Mouse (Mus musculus): ENCODE results near the gene Cecr2.

Cecr2 gene

GRCm38 (mm10) chr6:120667911-120668310 is 1.7 kb downstream of the Cecr2 start:
- DNase-seq = peak; percentile 75

GRCm38 (mm10) chr6:120674121-120674520 is 8.0 kb downstream of the Cecr2 start:
- DNase-seq = peak; percentile 81

- DNase-seq = peak; percentile 78
These were observed 8.7 kb downstream of the Cecr2 start for GRCm38 (mm10) chr6:120674881-120675280.

GRCm38 (mm10) chr6:120675979-120676378 is 9.8 kb downstream of the Cecr2 start:
- DNase-seq = peak; percentile 43

- DNase-seq = no peak
These were observed 17.2 kb downstream of the Cecr2 start for GRCm38 (mm10) chr6:120683351-120683750.

- no peak for DNase-seq
These were observed 18.6 kb downstream of the Cecr2 start for GRCm38 (mm10) chr6:120684750-120685149.

GRCm38 (mm10) chr6:120686872-120687650 is 20.9 kb downstream of the Cecr2 start:
- no peak for DNase-seq

GRCm38 (mm10) chr6:120700221-120700620 is 34.1 kb downstream of the Cecr2 start:
- no peak for DNase-seq

GRCm38 (mm10) chr6:120704376-120704775 is 38.2 kb downstream of the Cecr2 start:
- DNase-seq = no peak

GRCm38 (mm10) chr6:120708759-120709158 is 42.6 kb downstream of the Cecr2 start:
- DNase-seq = no peak

GRCm38 (mm10) chr6:120714806-120715205 is 48.6 kb downstream of the Cecr2 start:
- peak; percentile 61 for DNase-seq

- peak; percentile 60 for DNase-seq
These were observed 49.1 kb downstream of the Cecr2 start for GRCm38 (mm10) chr6:120715227-120715626.

GRCm38 (mm10) chr6:120715851-120716250 is 49.7 kb downstream of the Cecr2 start:
- peak; percentile 52 for DNase-seq

- DNase-seq = peak; percentile 46
These were observed 50.4 kb downstream of the Cecr2 start for GRCm38 (mm10) chr6:120716531-120716984.

- DNase-seq = no peak
These were observed 59.8 kb downstream of the Cecr2 start for GRCm38 (mm10) chr6:120725986-120726385.

GRCm38 (mm10) chr6:120736011-120736410 is 69.8 kb downstream of the Cecr2 start:
- peak; percentile 69 for DNase-seq

- peak; percentile 61 for DNase-seq
These were observed 70.4 kb downstream of the Cecr2 start for GRCm38 (mm10) chr6:120736566-120736965.

- DNase-seq = peak; percentile 23
These were observed 77.0 kb downstream of the Cecr2 start for GRCm38 (mm10) chr6:120743130-120743529.

GRCm38 (mm10) chr6:120744266-120744665 is 78.1 kb downstream of the Cecr2 start:
- DNase-seq = no peak

- DNase-seq = peak; percentile 46
These were observed 80.2 kb downstream of the Cecr2 start for GRCm38 (mm10) chr6:120746416-120746815.

GRCm38 (mm10) chr6:120761151-120761550 is 95.0 kb downstream of the Cecr2 start:
- DNase-seq = peak; percentile 80

GRCm38 (mm10) chr6:120769972-120770371 is 103.8 kb downstream of the Cecr2 start:
- no peak for DNase-seq

- peak; percentile 78 for DNase-seq
These were observed 105.2 kb downstream of the Cecr2 start for GRCm38 (mm10) chr6:120771366-120771765.

GRCm38 (mm10) chr6:120772025-120772424 is 105.9 kb downstream of the Cecr2 start:
- peak; percentile 94 for DNase-seq

GRCm38 (mm10) chr6:120773149-120773628 is 107.0 kb downstream of the Cecr2 start, which contains the start of gene Slc25a18:
TSS of gene Slc25a18 (plus strand) at chr6:120773578.
- DNase-seq = no peak

All from heart, adult 11 months (tissue).